ENCODE assay signal across 22 mouse cellular contexts in the genomic region with DNA sequence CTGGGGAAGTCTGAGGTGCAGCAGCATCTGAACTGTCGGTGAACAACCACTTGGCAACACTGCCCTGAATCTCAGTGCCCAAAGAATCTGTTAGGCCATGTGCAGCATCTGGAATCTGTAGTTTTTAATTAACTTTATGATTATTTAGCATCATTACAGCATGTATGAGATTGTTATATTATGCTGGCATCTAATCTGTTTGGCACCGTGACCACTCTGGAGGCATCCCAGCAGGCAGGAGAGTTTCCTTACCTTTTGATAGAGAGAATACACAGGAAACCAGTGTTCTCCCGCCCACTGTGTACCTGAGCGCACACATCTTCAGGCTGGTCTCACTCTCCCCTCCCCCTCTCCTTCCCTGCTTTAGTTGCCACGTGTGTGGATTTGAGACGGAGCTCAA.
DNase-seq lines count a peak whose midpoint lies in the region; ATAC-seq lines count a peak whose summit lies in the region.
"Had no signal": no experiment of that assay in that cellular context is flagged by ENCODE, and none has a peak within 500 bp of the region (broad histone marks: within the 10 kb centered on the region; RNA-seq: fewer than 3 reads in every experiment).

No protein-coding gene starts in this region.

- no peak for ATAC-seq in monocyte, adult 5-6 weeks (replicated peaks; ENCODE audit: insufficient number of reproducible peaks, low FRiP score, low TSS enrichment, poor library complexity, severe bottlenecking)
- ATAC-seq: CD4-positive, CD25-positive, alpha-beta regulatory T cell, adult 4 months; forebrain, postnatal 0 days; intestine, embryonic 16.5 days had no signal

- peak; percentile 16 to 42 for DNase-seq in layer of hippocampus, adult 18-20 months (ENCODE audit: low spot score in 2 of 2)
- no peak for DNase-seq in layer of hippocampus, adult 9-10 months (ENCODE audit: low spot score)
- DNase-seq in testis, postnatal 14 days (ENCODE audit: low spot score), result peak; percentile 58
- no peak for DNase-seq in testis, postnatal 10 days (ENCODE audit: low spot score)
- peak; percentile 19 to 31 for DNase-seq in layer of hippocampus, postnatal 36 days
- DNase-seq in spleen, postnatal 14 days (ENCODE audit: low spot score in 2 of 2), result no peak
- DNase-seq: adrenal gland, adult 2 months; cerebellum, adult 8-10 months; cerebellum, postnatal 25 days; forebrain, postnatal 0 days; heart, postnatal 10 days; kidney, adult 8-10 months; kidney, postnatal 10 days; liver; lung, adult 2 months; lung, postnatal 10 days; midbrain, embryonic 14.5 days; right cerebral cortex, postnatal 4 days; thymus, postnatal 14 days had no signal

Comparison
In these comparisons a context has a peak if more than half of its experiments do, and no peak if none do; other contexts are left out.
1. DNase-seq: peak in layer of hippocampus, adult 18-20 months (2 of 2), testis, postnatal 14 days (single experiment) and layer of hippocampus, postnatal 36 days (2 of 2); none in layer of hippocampus, adult 9-10 months (single experiment), testis, postnatal 10 days (single experiment) and spleen, postnatal 14 days (0 of 2).